Mouse (Mus musculus): ENCODE results near the gene Siae. TPM values are rescaled to one million over a fixed set of nuclear protein-coding genes. Genes with fewer than 3 reads are reported as not detected.

Siae gene
- total and polyA plus RNA-seq, 2 experiments from 2014 or later, result 14.9 to 15.8 TPM

DNA sequence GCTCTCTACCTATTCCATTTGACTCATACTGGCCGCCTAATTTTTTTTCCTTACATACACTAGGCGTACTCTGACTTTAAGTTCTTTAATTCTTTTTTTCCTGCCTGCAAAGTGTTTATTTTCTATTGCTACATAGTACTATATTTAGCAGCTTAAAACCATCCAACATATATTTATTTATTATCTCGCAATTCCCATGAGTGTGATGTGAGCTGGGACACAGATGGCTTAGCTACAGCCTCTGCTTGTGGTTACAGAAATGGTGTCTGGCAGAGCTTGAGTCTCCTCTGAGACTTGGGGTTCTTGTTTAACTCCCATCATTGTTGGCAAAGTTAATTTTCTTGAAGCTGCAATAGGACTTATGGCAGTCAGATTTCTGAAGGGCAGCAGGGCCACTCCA is 83.2 kb downstream of the Siae start:
- Histone ChIP-seq H3K9ac (replicated peaks; ENCODE audit: low read length, poor library complexity, severe bottlenecking) (no peak overlapping the region), H3K9me3 (ENCODE audit: low read length) (no peaks in the 10 kb centered on the region), H3K4me2 (ENCODE audit: low read depth, low read length, poor library complexity, severe bottlenecking) (no peak overlapping the region), H3K27me3 (ENCODE audit: insufficient read depth, low read length) (no peaks in the 10 kb centered on the region), H3K27ac (ENCODE audit: low read depth, low read length) (no peak overlapping the region), H3K36me3 (ENCODE audit: insufficient read depth, low read length) (no peaks in the 10 kb centered on the region), H3K4me1 (ENCODE audit: insufficient read depth, low read length) (no peaks in the 10 kb centered on the region), H3K4me3 (ENCODE audit: low read depth, low read length) (no peak overlapping the region)
- WGBS, result 86% methylated on average over 3 of the region's 3 CpGs
- no peak for DNase-seq (ENCODE audit: low spot score)
- no peak for TF ChIP-seq CTCF (IDR thresholded peaks at IDR 0.05)
- no peak for ATAC-seq (ENCODE audit: low FRiP score)

DNA sequence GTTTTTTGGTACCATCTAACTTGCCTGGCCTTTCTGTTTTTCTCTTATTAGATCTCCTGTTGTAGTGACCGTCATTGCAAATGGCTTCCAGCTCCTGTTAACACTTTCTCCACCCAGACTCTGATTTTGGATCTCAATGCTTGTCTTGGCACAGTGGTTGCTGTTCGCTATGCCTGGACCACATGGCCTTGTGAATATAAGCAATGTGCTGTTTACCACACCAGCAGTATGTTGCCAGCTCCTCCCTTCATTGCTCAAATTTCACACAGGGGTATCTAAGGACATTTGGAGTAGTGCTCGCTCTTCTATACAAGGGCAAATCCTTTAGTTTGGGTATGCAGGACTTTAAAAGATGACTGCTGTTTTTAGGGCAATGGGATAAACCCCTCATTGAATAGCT is 90.7 kb downstream of the Siae start:
- ATAC-seq (ENCODE audit: low FRiP score), result no peak
- TF ChIP-seq CTCF (IDR thresholded peaks at IDR 0.05), result no peak
- Histone ChIP-seq H3K4me3 (ENCODE audit: low read depth, low read length) (no peak overlapping the region), H3K27ac (ENCODE audit: low read depth, low read length) (no peak overlapping the region), H3K4me1 (ENCODE audit: insufficient read depth, low read length) (no peaks in the 10 kb centered on the region), H3K9ac (replicated peaks; ENCODE audit: low read length, poor library complexity, severe bottlenecking) (no peak overlapping the region), H3K9me3 (ENCODE audit: low read length) (no peaks in the 10 kb centered on the region), H3K4me2 (ENCODE audit: low read depth, low read length, poor library complexity, severe bottlenecking) (no peak overlapping the region), H3K27me3 (ENCODE audit: insufficient read depth, low read length) (no peaks in the 10 kb centered on the region), H3K36me3 (ENCODE audit: insufficient read depth, low read length) (peaks cover 35% of the 10 kb centered on the region)
- DNase-seq (ENCODE audit: low spot score), result no peak
- 87% methylated on average over 3 of the region's 3 CpGs for WGBS

DNA sequence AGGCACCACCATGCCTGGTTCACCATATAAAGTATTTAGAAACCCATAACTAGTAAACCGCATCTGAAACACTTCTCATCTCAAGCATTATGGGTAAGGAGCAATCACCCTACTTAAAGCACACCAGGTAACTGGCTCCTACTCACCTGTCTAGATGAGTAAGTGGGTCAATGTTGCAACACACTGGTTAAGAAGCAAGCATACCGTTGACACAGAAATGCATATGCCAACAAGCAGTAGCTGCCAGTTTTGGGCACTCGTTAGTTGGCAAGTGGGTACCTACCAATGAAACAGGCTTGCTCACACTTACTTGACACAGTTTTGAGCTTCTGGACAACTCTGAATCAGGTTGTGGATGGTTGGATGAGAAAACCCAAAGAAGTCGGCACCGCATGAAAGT is 95.1 kb downstream of the Siae start:
- Histone ChIP-seq H3K4me1 (ENCODE audit: insufficient read depth, low read length) (no peaks in the 10 kb centered on the region), H3K9me3 (ENCODE audit: low read length) (no peaks in the 10 kb centered on the region), H3K4me3 (ENCODE audit: low read depth, low read length) (no peak overlapping the region), H3K27ac (ENCODE audit: low read depth, low read length) (no peak overlapping the region), H3K4me2 (ENCODE audit: low read depth, low read length, poor library complexity, severe bottlenecking) (no peak overlapping the region), H3K36me3 (ENCODE audit: insufficient read depth, low read length) (peaks cover 62% of the 10 kb centered on the region), H3K27me3 (ENCODE audit: insufficient read depth, low read length) (no peaks in the 10 kb centered on the region), H3K9ac (replicated peaks; ENCODE audit: low read length, poor library complexity, severe bottlenecking) (no peak overlapping the region)
- DNase-seq (ENCODE audit: low spot score) (no peak), ATAC-seq (ENCODE audit: low FRiP score) (no peak)
- no peak for TF ChIP-seq CTCF (IDR thresholded peaks at IDR 0.05)
- 94% methylated on average over 5 of the region's 5 CpGs for WGBS

GRCm38 (mm10) chr9:37653836-37654235 is 98.3 kb downstream of the Siae start:
- no peak for TF ChIP-seq CTCF (IDR thresholded peaks at IDR 0.05)
- 88% methylated on average over 5 of the region's 5 CpGs for WGBS
- DNase-seq (ENCODE audit: low spot score), result no peak
- H3K4me2 ChIP-seq (ENCODE audit: low read depth, low read length, poor library complexity, severe bottlenecking), result no peak overlapping the region
- H3K4me1 ChIP-seq (ENCODE audit: insufficient read depth, low read length), result peaks cover 3% of the 10 kb centered on the region; the same call in 1 of the 2 replicates
- no peak overlapping the region for H3K9ac ChIP-seq (replicated peaks; ENCODE audit: low read length, poor library complexity, severe bottlenecking)
- H3K27me3 ChIP-seq (ENCODE audit: insufficient read depth, low read length), result no peaks in the 10 kb centered on the region
- H3K27ac ChIP-seq (ENCODE audit: low read depth, low read length), result no peak overlapping the region
- no peak overlapping the region for H3K4me3 ChIP-seq (ENCODE audit: low read depth, low read length)
- ATAC-seq (ENCODE audit: low FRiP score), result no peak
- H3K36me3 ChIP-seq (ENCODE audit: insufficient read depth, low read length), result peaks cover 49% of the 10 kb centered on the region
- no peaks in the 10 kb centered on the region for H3K9me3 ChIP-seq (ENCODE audit: low read length)

DNA sequence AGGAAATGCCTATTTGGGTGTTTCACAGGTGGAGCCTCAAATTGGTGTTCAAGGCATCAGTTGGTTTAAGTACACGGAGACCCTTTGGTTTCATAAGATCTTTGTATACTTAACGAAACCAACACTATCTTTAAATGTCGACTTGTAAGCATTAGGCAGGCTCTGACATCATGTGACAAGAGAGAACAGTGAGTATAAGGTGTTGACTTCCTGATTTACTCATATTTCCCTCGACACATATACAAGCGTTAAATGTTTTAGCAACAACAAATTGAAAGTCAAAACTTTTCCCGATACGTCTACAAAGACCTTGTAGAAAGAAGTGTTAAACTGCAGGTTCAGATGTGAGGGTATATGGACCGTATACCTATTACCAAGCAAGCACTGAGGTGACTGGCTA is 100.5 kb downstream of the Siae start:
- H3K4me2 ChIP-seq (ENCODE audit: low read depth, low read length, poor library complexity, severe bottlenecking), result peak overlapping the region; percentile 73
- peaks cover 30% of the 10 kb centered on the region for H3K36me3 ChIP-seq (ENCODE audit: insufficient read depth, low read length)
- TF ChIP-seq CTCF (IDR thresholded peaks at IDR 0.05), result no peak
- H3K27me3 ChIP-seq (ENCODE audit: insufficient read depth, low read length), result no peaks in the 10 kb centered on the region
- ATAC-seq (ENCODE audit: low FRiP score) (no peak), DNase-seq (ENCODE audit: low spot score) (no peak)
- H3K9me3 ChIP-seq (ENCODE audit: low read length), result no peaks in the 10 kb centered on the region
- WGBS, result 74% methylated on average over 8 of the region's 8 CpGs
- H3K27ac ChIP-seq (ENCODE audit: low read depth, low read length), result no peak overlapping the region
- H3K9ac ChIP-seq (replicated peaks; ENCODE audit: low read length, poor library complexity, severe bottlenecking), result no peak overlapping the region
- peak overlapping the region; percentile 78 for H3K4me3 ChIP-seq (ENCODE audit: low read depth, low read length)
- peaks cover 3% of the 10 kb centered on the region; the same call in 1 of the 2 replicates for H3K4me1 ChIP-seq (ENCODE audit: insufficient read depth, low read length)

DNA sequence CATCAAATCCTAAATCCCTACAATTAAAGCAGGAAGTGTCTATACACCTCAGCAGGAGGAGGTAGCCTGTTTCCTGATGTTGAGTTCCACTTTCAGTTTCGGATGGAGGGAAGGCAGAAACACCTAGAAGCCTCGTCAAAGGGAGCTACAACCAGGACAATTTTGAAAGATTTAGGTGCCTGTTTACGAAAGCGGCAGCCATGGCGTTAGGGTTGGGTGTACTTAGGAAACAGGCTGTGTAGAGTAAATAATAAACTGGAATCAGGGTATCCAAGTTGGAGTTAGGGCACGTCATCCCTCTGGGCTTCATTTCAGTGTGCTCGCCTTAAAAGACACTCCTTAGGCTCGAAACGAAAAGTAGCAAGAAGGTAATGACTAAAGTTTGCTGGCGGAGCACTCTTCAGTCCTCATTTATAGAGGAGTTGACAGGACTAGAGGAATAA is 101.0 kb downstream of the Siae start:
- Histone ChIP-seq H3K4me1 (ENCODE audit: insufficient read depth, low read length) (peaks cover 3% of the 10 kb centered on the region; the same call in 1 of the 2 replicates), H3K36me3 (ENCODE audit: insufficient read depth, low read length) (peaks cover 25% of the 10 kb centered on the region; the same call in 1 of the 2 replicates), H3K9me3 (ENCODE audit: low read length) (no peaks in the 10 kb centered on the region), H3K9ac (replicated peaks; ENCODE audit: low read length, poor library complexity, severe bottlenecking) (peak overlapping the region; percentile 67), H3K27me3 (ENCODE audit: insufficient read depth, low read length) (no peaks in the 10 kb centered on the region), H3K27ac (ENCODE audit: low read depth, low read length) (peak overlapping the region; percentile 71), H3K4me2 (ENCODE audit: low read depth, low read length, poor library complexity, severe bottlenecking) (peak overlapping the region; percentile 73), H3K4me3 (ENCODE audit: low read depth, low read length) (peak overlapping the region; percentile 78)
- TF ChIP-seq CTCF (IDR thresholded peaks at IDR 0.05), result no peak
- DNase-seq (ENCODE audit: low spot score) (no peak), ATAC-seq (ENCODE audit: low FRiP score) (no peak)
- 2% methylated on average over 10 of the region's 10 CpGs for WGBS

Measured in midbrain, postnatal 0 days (tissue).